Mouse (Mus musculus): ENCODE measurements around the gene Pik3r4.
"Not testable (repeated sequence)": the region's sequence is repeated elsewhere in the genome, so short reads cannot be mapped to it uniquely, and the experiment has no call there.

Gene Pik3r4

GRCm38 (mm10) chr9:105642460-105643371 lies at the start of gene Pik3r4:
Gene Pik3r4 (plus strand): TSS chr9:105642978.
- DNase-seq (ENCODE audit: low spot score): peak; percentile 69

DNA sequence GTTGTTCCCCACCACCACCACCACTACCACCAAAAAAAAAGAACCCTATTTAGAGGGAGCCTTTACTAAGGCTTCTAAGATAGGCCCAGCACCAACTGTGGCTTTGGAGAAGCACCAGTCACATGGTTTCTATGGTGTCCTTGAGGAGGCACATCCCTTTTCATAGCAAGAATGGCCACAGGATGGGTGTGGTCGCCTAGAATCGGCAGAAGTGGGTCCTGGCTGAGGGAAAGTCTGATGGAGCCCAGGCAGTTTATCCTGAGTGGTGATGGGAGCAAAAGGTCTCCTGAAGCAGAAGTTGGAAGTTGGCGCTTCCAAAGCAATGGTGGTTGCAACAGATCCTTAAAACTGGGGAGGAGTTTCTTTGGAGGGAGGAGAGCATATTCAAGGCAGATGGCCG lies 43.9 kb upstream of the Pik3r4 start:
- no peak for DNase-seq (ENCODE audit: low spot score)

DNA sequence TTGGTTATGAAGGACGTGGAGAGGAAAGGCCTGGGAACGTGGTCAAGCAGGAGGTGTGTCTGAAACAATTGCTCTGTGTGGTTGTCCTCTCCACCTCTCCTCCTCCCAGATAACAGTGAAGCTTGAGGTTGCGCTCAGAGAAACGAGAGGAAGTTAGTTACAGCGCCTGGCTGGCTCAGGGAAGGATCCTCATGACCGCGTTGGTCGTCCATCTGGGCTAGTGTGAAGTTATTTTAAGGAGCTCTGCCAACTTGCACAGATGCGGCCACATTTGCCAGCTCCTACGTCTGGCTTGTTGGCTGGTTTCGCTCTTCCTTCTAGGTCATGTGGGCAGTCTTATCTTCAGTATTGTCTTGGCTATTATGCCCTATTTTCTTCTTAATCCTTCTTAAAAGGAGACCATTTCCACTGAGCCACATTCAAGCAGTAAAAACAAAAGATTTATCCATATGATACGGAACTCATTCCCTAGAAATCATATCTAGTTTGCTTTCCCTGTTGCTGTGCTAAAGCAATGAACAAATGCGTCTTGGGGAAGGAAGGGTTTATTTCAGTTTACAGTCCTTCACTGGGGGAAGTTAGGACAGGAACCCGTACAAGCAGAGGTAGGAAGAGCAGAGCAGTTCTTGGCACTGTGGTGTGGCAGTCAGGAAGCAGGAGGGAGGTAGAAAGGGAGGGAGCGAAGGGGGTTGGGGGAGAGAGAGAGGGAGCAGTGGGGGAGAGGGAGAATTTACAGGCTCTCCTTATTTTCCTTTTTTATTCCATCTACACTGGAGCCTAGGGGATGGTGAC lies 30.6 kb upstream of the Pik3r4 start:
- DNase-seq (ENCODE audit: low spot score): no peak

DNA sequence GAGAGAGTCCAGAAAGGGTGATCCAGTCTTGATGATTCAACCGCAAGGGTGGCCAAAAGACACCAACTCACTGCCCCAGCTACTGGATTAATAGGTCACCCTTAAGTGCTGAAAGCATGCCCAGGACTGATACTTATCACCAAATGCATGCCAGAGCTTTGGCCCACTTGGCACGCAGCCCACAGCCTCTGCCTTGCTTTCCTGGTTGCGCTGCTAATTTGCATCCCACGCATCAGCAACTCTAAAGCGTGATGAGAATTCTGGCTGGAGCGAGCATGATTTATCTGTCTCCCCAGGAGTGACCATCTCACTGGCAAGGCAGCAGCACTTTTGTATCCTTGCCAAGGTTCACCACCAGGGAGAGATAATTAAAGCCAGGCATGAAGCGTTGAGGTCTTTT lies 29.9 kb upstream of the Pik3r4 start:
- peak; percentile 6 for DNase-seq (ENCODE audit: low spot score)

DNA sequence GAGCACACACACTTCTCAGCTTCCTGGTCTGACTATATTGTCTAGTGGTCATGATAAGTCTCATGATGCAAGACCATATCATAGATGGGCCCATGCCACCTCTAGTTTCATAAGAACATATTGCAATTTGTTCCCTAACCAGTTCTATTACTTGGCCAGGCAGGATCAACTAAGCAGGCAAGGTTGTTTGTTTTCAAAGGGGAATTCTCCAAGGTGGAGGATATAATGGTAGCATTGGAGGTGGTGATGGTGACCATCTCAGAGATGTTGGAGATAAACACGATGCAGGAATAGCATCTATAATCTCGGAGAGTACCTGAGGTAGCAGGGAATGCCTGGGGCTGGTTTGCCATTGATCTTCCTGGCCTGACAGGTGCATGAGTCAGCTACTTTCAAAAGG lies 26.8 kb upstream of the Pik3r4 start:
- no peak for DNase-seq (ENCODE audit: low spot score)

DNA sequence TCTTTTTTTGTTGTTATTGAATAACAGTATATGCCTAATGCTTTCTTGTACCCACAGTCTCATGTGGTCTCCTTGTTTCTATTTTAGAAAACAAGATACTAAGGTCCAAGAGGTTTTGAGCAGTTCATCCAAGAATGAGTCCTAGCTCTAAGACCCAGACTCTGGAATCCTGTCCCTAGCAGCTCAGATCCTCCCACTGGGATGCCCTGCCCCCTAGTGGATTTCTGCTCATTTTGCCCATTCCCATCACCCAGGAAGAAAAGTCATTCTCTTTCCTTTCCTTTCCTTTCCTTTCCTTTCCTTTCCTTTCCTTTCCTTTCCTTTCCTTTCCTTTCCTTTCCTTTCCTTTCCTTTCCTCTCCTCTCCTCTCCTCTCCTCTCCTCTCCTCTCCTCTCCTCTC lies 25.5 kb upstream of the Pik3r4 start:
- peak; percentile 46 for DNase-seq (ENCODE audit: low spot score)

DNA sequence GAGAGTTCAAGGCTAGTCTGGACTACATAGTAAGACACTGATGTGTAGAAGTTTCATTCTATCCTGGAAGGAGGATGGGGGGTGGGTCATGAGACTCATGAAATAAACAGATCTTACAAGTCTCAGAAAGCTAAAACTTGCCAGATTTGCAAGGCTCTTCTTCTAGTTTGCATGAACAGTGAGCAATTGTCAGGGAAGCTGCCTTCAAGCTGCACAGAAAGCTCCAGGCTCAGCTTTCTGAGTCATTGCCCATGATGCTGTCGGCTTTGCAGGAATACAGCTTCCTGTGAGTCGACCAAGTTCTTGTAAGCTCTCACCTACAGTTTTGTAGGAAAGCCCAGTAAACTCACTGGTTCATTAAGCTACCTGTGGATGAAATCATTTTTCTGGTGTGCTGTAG lies 8.8 kb upstream of the Pik3r4 start:
- DNase-seq (ENCODE audit: low spot score): no peak

GRCm38 (mm10) chr9:105641377-105641776 lies 1.4 kb upstream of the Pik3r4 start:
- DNase-seq (ENCODE audit: low spot score): not testable (repeated sequence)

DNA sequence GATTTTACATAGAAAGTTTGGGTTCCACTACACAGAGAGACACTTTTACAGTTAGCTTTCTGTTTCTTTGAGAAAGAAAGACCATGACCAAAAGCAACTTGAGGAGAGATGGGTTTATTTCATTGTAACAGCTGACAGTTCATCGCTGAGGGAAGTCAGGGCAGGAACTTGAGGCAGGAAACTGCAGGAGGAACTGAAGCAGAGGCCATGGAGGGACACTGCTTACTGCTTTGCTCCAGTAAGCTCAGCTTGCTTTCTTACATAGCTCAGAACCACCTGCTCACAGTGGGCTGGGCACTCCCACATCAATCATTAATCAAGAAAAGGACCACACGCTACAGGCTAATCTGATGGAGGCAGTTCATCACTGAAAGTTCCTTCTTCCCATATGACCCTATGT lies 13.4 kb downstream of the Pik3r4 start:
- DNase-seq (ENCODE audit: low spot score): no peak

DNA sequence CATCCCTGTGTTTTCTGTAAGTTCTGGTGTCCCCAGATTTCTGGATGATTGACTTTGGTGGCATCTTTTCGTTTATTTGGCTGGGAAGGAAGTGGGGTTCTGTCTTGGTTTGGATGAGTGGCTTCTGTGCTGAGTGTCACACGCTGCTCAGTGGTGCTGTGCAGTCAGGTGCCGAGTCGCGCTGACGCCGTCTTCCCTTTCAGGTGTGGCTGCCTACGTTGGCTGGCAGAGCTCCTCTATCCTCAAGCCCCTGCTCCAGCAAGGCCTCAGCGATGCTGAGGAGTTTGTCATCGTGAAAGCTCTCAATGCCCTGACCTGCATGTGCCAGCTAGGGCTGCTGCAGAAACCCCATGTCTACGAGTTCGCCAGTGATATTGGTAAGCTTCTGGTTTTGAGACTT lies 15.4 kb downstream of the Pik3r4 start:
- DNase-seq (ENCODE audit: low spot score): no peak

DNA sequence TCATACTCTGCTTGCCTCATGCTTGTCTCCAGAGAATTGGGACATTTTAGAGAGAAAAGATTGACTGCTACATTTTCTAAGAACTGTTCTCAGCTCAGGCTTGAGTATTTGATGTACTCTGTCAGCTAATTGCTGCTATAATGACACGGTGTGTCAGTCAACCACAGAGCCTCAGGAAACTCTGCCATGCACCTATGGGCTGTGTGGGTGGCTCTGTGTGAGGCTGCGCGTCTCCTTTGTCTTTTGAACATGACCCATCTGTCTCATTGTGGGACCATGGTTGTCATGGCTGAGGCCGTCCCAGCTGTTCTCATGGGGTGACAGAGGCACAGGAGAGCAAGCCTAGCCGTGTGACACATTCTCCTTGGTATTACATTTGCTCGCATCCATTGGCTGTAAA lies 17.1 kb downstream of the Pik3r4 start:
- DNase-seq (ENCODE audit: low spot score): no peak

DNA sequence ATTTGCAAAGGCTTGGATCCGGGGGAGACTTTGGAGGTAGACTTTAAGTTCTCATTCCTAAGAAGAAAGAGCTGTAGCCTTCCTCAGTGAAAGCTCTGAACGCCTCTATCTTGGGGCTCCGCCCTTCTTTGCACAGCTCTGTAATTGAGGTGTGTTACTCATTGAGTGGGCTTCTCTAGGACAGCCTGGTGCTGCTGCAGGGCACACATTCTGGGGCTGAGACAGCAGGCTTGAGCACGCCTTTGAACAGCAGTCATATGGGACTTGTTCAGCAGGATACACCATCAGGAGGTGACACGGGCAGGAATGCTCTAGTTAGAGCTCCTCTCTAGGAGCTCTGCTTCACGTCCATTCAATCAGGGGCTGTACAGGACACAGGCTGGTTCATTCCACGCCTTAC lies 22.5 kb downstream of the Pik3r4 start:
- no peak for DNase-seq (ENCODE audit: low spot score)

DNA sequence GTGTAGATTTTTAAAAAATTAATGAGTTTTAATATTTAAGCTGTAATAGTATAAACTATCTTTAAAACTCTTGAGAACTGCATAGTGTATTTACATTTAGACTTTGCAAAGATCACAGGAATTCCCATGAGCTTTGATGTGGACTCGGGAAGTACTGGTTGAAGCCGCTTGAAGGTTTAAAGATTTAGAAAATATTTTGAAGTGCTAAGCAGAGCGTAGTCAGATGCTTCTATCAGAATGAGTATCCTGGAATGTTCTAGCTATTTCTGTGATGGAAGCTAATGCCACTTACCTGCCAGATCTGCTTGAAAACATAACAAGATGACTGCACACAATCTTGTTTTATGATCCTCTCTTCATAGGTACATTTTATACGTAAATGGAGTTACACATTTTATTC lies 28.1 kb downstream of the Pik3r4 start:
- DNase-seq (ENCODE audit: low spot score): no peak

DNA sequence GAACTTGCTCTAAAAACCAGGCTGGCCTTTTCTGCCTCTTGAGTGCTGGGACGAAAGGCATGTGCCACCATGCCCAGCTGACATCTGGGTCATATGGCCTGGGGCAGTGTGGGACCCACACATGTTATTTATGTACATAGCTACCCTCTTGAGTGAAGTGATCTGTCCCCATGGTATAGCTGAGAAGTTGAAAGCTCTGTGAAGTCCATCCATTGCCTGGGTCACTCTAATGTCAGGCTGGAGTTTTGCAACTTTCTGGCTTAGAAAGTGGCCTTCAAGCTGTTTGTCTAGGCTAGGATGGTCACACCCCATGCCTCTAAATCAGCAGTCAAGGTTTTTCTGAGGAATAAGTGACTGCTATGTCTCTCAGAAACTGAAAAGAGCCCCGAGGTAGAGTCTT lies 29.3 kb downstream of the Pik3r4 start:
- no peak for DNase-seq (ENCODE audit: low spot score)

DNA sequence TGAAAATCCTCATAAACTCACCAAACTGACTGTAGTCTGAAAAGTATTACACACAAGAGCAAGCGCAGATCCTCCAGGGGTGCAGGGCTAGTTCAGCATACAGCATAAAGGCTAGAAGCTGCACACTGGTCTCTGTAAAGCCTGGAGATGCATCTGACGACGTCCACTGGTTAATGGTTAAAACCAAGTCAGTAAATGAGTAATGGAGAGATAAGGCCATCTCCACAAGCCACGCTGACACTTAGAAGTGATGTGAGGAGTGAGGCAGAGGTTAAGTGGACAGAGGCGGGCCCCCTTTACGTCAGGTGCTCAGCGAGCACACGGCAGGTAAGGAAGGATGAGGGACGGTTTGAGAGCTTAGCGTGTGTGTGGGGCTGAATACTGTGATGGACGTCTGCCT lies 33.2 kb downstream of the Pik3r4 start:
- no peak for DNase-seq (ENCODE audit: low spot score)

DNA sequence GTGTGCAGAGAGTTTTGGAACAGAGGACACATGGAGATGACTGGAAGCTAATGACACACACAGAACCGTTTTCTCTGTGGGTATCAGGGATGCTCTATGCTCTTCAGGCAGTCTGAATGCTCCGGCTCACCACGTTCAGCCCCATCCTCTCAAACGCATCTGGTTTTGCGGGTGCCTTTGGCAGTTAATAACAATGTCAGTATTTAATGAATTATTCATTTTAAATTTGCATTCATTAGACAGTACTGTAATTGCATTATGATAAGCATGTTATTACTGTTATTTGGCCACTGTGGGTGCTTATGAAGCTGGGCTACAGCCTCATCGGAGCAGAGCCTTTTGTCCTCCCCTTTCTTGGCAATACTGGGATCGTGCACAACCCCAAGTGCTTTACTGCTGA lies 38.6 kb downstream of the Pik3r4 start:
- no peak for DNase-seq (ENCODE audit: low spot score)

- no peak for DNase-seq (ENCODE audit: low spot score)
Observed at GRCm38 (mm10) chr9:105684549-105685165, 41.9 kb downstream of the Pik3r4 start.

DNA sequence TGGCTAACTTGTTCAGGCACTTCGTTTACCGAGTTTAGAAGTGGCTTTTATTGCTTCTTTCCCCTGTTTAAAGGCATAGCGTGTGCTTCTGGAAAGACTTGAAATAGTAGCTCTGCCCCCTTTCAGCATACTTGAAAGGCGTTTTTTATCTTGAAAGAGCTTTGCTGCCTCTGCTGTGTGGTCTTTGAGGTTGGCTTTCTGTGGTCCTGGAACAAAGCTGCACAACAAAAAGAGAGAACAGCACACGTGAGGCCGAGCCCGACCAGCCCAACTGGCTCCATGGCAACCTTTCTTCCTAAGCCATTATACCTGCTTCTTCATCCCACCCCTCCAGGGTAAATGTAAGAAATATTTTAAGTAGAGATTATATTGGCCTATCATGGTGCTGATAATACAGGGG lies 46.7 kb downstream of the Pik3r4 start:
- DNase-seq (ENCODE audit: low spot score): no peak

- DNase-seq (ENCODE audit: low spot score): no peak
Observed at GRCm38 (mm10) chr9:105692472-105692871, 49.7 kb downstream of the Pik3r4 start.

DNA sequence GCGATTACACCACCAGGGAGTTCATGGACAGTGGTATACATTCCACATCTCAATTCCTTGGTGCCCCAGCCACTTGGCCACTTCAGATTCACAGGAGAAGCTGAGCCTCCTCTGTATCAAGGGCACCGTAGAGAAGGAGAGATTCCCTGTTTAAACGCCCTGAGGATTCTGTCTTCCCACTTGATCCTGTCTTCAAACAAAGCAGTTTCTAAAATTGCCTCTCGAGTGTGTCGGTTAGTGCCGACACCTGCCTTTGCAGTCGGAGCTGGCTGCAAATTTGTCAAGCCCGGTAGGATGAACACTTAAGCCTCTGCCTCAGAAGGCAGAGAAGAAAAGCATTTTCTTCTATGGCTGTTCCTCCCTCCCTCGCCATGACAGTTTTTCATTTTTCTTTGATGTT lies 50.3 kb downstream of the Pik3r4 start:
- no peak for DNase-seq (ENCODE audit: low spot score)

GRCm38 (mm10) chr9:105693854-105694253 lies 51.1 kb downstream of the Pik3r4 start:
- peak; percentile 79 for DNase-seq (ENCODE audit: low spot score)

DNA sequence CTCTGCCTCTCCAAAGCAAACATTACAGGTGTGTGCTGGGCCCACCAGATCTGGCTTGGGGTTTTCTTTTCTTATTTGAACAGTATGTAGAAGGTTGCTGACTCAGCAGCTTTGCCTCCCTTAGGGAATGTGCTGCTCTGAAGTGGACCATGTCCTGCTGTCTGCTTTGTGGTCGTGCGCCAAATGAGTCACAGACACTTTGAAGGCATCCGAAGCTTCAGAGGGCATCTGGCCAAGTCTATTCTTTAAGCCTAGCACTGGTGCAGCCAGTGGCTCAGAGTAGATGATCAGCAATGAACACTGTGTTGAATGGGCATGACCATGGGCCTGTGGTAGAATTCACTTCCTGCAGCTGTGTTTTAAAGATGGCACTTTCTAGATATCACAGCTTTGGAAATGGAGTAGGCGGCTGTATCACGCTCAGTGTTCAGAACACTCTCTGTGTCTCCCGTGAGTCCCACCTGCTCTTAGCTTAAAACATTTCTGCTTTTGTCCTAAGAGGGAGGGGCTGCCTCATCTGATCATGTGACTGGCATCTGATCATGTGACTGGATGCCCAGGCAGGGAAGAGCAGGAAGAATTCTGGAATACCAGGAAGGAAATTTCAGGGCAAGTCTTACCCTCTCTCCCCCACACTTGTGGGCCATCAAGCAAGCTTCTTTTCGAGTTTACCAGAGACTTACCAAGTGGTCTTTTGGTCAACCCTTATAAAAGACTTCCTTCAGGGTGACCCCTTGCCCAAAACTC lies 54.2 kb downstream of the Pik3r4 start:
- no peak for DNase-seq (ENCODE audit: low spot score)
